Comparison of ENCODE assay signal across 11 mouse cellular contexts in genomic region chr7:114065407-114066185, GRCm38 (mm10). TPM values are rescaled to one million over a fixed set of nuclear protein-coding genes. Genes with fewer than 3 reads are reported as not detected.
A peak's percentile ranks its signal among the peaks of the same experiment; 100 is the strongest.
DNase-seq lines count a peak whose midpoint lies in the region; ATAC-seq and TF ChIP-seq lines count a peak whose summit lies in the region.
"Had no signal": no experiment of that assay in that cellular context is flagged by ENCODE, and none has a peak within 500 bp of the region (broad histone marks: within the 10 kb centered on the region; RNA-seq: fewer than 3 reads in every experiment).

No protein-coding gene starts in this region.

- ATAC-seq in heart, embryonic 13.5 days (ENCODE audit: extremely low read depth, insufficient number of reproducible peaks, low FRiP score, low TSS enrichment): peak; percentile 52; the same call in 1 of the 2 replicates
- ATAC-seq in lung, postnatal 0 days: no peak
- no peak for ATAC-seq in stomach, embryonic 14.5 days (ENCODE audit: insufficient number of reproducible peaks, insufficient read depth, low FRiP score, low read depth)

- TF ChIP-seq EP300 in lung, postnatal 0 days (IDR thresholded peaks at IDR 0.05): no peak

- no peak for TF ChIP-seq CTCF in lung, postnatal 0 days (IDR thresholded peaks at IDR 0.05)

- peaks cover 64% of the 10 kb centered on the region for H3K4me1 ChIP-seq in heart, embryonic 13.5 days
- H3K4me1 ChIP-seq in lung, postnatal 0 days (ENCODE audit: insufficient read depth, low read depth, low read length): peaks cover 15% of the 10 kb centered on the region
- peaks cover 15% of the 10 kb centered on the region; the same call in 1 of the 2 replicates for H3K4me1 ChIP-seq in stomach, embryonic 14.5 days (ENCODE audit: control insufficient read depth, insufficient read depth, low read length)

- WGBS in heart, embryonic 13.5 days: 25% methylated on average over 11 of the region's 11 CpGs
- 29% methylated on average over 11 of the region's 11 CpGs for WGBS in lung, postnatal 0 days
- WGBS in stomach, embryonic 14.5 days: 34% methylated on average over 11 of the region's 11 CpGs

- no peaks in the 10 kb centered on the region for H3K9me3 ChIP-seq in heart, embryonic 13.5 days
- no peaks in the 10 kb centered on the region for H3K9me3 ChIP-seq in lung, postnatal 0 days (ENCODE audit: low read length)
- H3K9me3 ChIP-seq in stomach, embryonic 14.5 days (ENCODE audit: control insufficient read depth, low read depth, low read length): no peaks in the 10 kb centered on the region
- H3K9me3 ChIP-seq: hindbrain, embryonic 15.5 days; midbrain, embryonic 10.5 days had no signal

- 0 out of 2 replicates have a peak overlapping the region, but pooled peaks have one; percentile 64 for H3K9ac ChIP-seq in heart, embryonic 13.5 days
- no peak overlapping the region for H3K9ac ChIP-seq in lung, postnatal 0 days (replicated peaks; ENCODE audit: low read depth)
- H3K9ac ChIP-seq in stomach, embryonic 14.5 days (replicated peaks; ENCODE audit: low read depth, low read length): no peak overlapping the region

- DNase-seq in heart, adult 11 months: no peak
- peak; percentile 40 for DNase-seq in lung, postnatal 0 days (ENCODE audit: low spot score)
- DNase-seq in lung, postnatal 25 days (ENCODE audit: low spot score): no peak
- DNase-seq in forelimb bud, embryonic 11.5 days (ENCODE audit: low read depth, low spot score): peak; percentile 26
- DNase-seq in frontal cortex, adult 2 months (ENCODE audit: extremely low spot score in 1 of 2, low spot score in 1 of 2): no peak
- DNase-seq in gastrocnemius, postnatal 25 days: no peak
- DNase-seq: layer of hippocampus, postnatal 36 days had no signal

- H3K36me3 ChIP-seq in heart, embryonic 13.5 days: peaks cover 3% of the 10 kb centered on the region; the same call in 1 of the 2 replicates
- no peaks in the 10 kb centered on the region for H3K36me3 ChIP-seq in lung, postnatal 0 days (ENCODE audit: insufficient read depth, low read length)
- H3K36me3 ChIP-seq in stomach, embryonic 14.5 days (ENCODE audit: control insufficient read depth, insufficient read depth, low read length): no peaks in the 10 kb centered on the region
- H3K36me3 ChIP-seq: hindbrain, embryonic 15.5 days; midbrain, embryonic 10.5 days had no signal

- H3K4me2 ChIP-seq in heart, embryonic 13.5 days: peak overlapping the region; percentile 16; the same call in 1 of the 2 replicates
- no peak overlapping the region for H3K4me2 ChIP-seq in lung, postnatal 0 days (replicated peaks; ENCODE audit: low read depth, low read length)
- peak overlapping the region; percentile 47; the same call in 1 of the 2 replicates for H3K4me2 ChIP-seq in stomach, embryonic 14.5 days (replicated peaks; ENCODE audit: low read depth, low read length)

- H3K27me3 ChIP-seq in heart, embryonic 13.5 days (replicated peaks): no peaks in the 10 kb centered on the region
- no peaks in the 10 kb centered on the region for H3K27me3 ChIP-seq in lung, postnatal 0 days (replicated peaks; ENCODE audit: insufficient read depth, low read length)
- no peaks in the 10 kb centered on the region for H3K27me3 ChIP-seq in stomach, embryonic 14.5 days (ENCODE audit: control insufficient read depth, insufficient read depth, low read length)
- H3K27me3 ChIP-seq: hindbrain, embryonic 15.5 days had no signal

- peak overlapping the region; percentile 68 for H3K27ac ChIP-seq in heart, embryonic 13.5 days (replicated peaks)
- H3K27ac ChIP-seq in lung, postnatal 0 days (ENCODE audit: low read length): no peak overlapping the region
- peak overlapping the region; percentile 52; the same call in 1 of the 2 replicates for H3K27ac ChIP-seq in stomach, embryonic 14.5 days (ENCODE audit: low read length)
- H3K27ac ChIP-seq: hindbrain, embryonic 15.5 days had no signal

- H3K4me3 ChIP-seq in heart, embryonic 13.5 days: no peak overlapping the region
- H3K4me3 ChIP-seq in lung, postnatal 0 days (ENCODE audit: low read depth, low read length): no peak overlapping the region
- H3K4me3 ChIP-seq in stomach, embryonic 14.5 days (ENCODE audit: low read depth, low read length): no peak overlapping the region

RNA-seq across cellular contexts. Expression of gene Rras2, which starts 52.0 kb away (rescaled TPM):
- polyA plus RNA-seq in heart, embryonic 13.5 days (2015; fragmentation: Nextera tagmentation; extraction: Ambion mirVana): 47.2 and 48.0 TPM in 2 replicates
- 77.7 and 83.6 TPM in 2 replicates for polyA plus RNA-seq in lung, postnatal 0 days (2015; fragmentation: Nextera tagmentation; extraction: Ambion mirVana)
- polyA plus RNA-seq in stomach, embryonic 14.5 days (2014; fragmentation: Nextera tagmentation; extraction: Ambion mirVana): 29.4 and 30.1 TPM in 2 replicates
- polyA plus RNA-seq in frontal cortex, adult 2 months (2012; rRNA removed): 19.0 and 19.6 TPM in 2 replicates
- 10 to 100 TPM; 13.9 to 18.5 TPM for total RNA-seq in gastrocnemius, postnatal 25 days (2021)

Comparison
In these comparisons a context has a peak if more than half of its experiments do, and no peak if none do; other contexts are left out.
1. DNase-seq: peak in lung, postnatal 0 days (single experiment) and forelimb bud, embryonic 11.5 days (single experiment); none in heart, adult 11 months (single experiment), lung, postnatal 25 days (single experiment), frontal cortex, adult 2 months (0 of 2) and gastrocnemius, postnatal 25 days (single experiment).